Mouse (Mus musculus) stomach, embryonic 14.5 days (tissue): ENCODE results near the gene Eaf2. TPM values are rescaled to one million over a fixed set of nuclear protein-coding genes. Genes with fewer than 3 reads are reported as not detected.
A peak's percentile ranks its signal among the peaks of the same experiment; 100 is the strongest.

ENCODE experiments used
- ATAC-seq: fragments of 200-750 bp; cut with Nextera tagmentation; 2 replicates; pipeline ENCODE4 v1.8.0; 2017; ENCODE audit warnings: low read depth, moderate TSS enrichment; ENCODE audit not compliant: insufficient number of reproducible peaks, insufficient read depth, low FRiP score
- H3K27ac ChIP-seq: fragments of 300-500 bp; sonication (generic); 2 replicates; pipeline ENCODE4 v1.5.1; 2014; ENCODE audit warnings: mild to moderate bottlenecking, low read length, moderate library complexity, mixed read lengths
- H3K27me3 ChIP-seq: fragments of 300-500 bp; sonication (generic); 2 replicates; pipeline ENCODE4 v1.6.1; 2014; ENCODE audit warnings: low read length, control low read depth, mixed read lengths; ENCODE audit not compliant: control insufficient read depth, insufficient read depth
- H3K36me3 ChIP-seq: fragments of 300-500 bp; sonication (generic); 2 replicates; pipeline ENCODE4 v1.6.1; 2014; ENCODE audit warnings: mild to moderate bottlenecking, control low read depth, low read length, moderate library complexity, mixed read lengths; ENCODE audit not compliant: control insufficient read depth, insufficient read depth
- H3K4me1 ChIP-seq: fragments of 300-500 bp; sonication (generic); 2 replicates; pipeline ENCODE4 v1.6.1; 2014; ENCODE audit warnings: low read length, control low read depth, mixed read lengths; ENCODE audit not compliant: control insufficient read depth, insufficient read depth
- H3K4me2 ChIP-seq: fragments of 300-500 bp; sonication (generic); replicated peaks from 2 replicates; pipeline ENCODE4 v1.6.1; 2014; ENCODE audit warnings: low read depth, low read length, control low read depth
- H3K4me3 ChIP-seq: fragments of 300-500 bp; sonication (generic); 2 replicates; pipeline ENCODE4 v1.5.1; 2014; ENCODE audit warnings: low read depth, low read length, control low read depth
- H3K9ac ChIP-seq: fragments of 300-500 bp; sonication (generic); replicated peaks from 2 replicates; pipeline ENCODE4 v1.6.1; 2014; ENCODE audit warnings: low read depth, mild to moderate bottlenecking, control low read depth, low read length, moderate library complexity, mixed read lengths
- H3K9me3 ChIP-seq: fragments of 300-500 bp; sonication (generic); 2 replicates; pipeline ENCODE4 v1.6.1; 2016; ENCODE audit warnings: low read depth, low read length, control low read depth; ENCODE audit not compliant: control insufficient read depth
- WGBS: fragments of 180-500 bp; shearing (Covaris S2); extraction: QIAGEN DNeasy Blood & Tissue Kit; methylation state at CpG from one replicate; pipeline ENCODE4 v1.1.7; 2014; 5-methylcytosine and 5-hydroxymethylcytosine counted together
- polyA plus RNA-seq: library from polyadenylated mRNA; unstranded; fragments of >200 nt; fragmentation: Nextera tagmentation; extraction: Ambion mirVana; gene quantifications from 2 replicates; pipeline ENCODE4 v1.2.1, GENCODE M21; 2014

Eaf2 gene
- 1.8 and 2.1 TPM in 2 replicates for polyA plus RNA-seq

GRCm38 (mm10) chr16:36874583-36875275 is at the start of gene Eaf2, which contains the start of gene Golgb1:
Eaf2 (minus strand) TSS chr16:36875003.
Golgb1 (plus strand) TSS chr16:36875140.
- Histone ChIP-seq H3K4me1 (peaks cover 5% of the 10 kb centered on the region; the same call in 1 of the 2 replicates), H3K9me3 (no peaks in the 10 kb centered on the region), H3K27ac (peak within 1 kb of the TSS; percentile 83), H3K4me2 (peak within 1 kb of the TSS; percentile 53), H3K4me3 (peak within 1 kb of the TSS; percentile 91), H3K27me3 (no peaks in the 10 kb centered on the region), H3K36me3 (peaks cover 9% of the 10 kb centered on the region), H3K9ac (peak within 1 kb of the TSS; percentile 71)
- peak; percentile 100 for ATAC-seq
- under 1% methylated on average over 42 of the region's 43 CpGs for WGBS

- no peaks in the 10 kb centered on the region for H3K4me1 ChIP-seq
- no peaks in the 10 kb centered on the region for H3K27me3 ChIP-seq
- H3K4me2 ChIP-seq = no peak overlapping the region
- H3K9ac ChIP-seq = no peak overlapping the region
- WGBS = 91% methylated on average over 8 of the region's 8 CpGs
- peaks cover 42% of the 10 kb centered on the region for H3K36me3 ChIP-seq
- no peaks in the 10 kb centered on the region for H3K9me3 ChIP-seq
- no peak overlapping the region for H3K4me3 ChIP-seq
- ATAC-seq = no peak
- H3K27ac ChIP-seq = no peak overlapping the region
Observed at GRCm38 (mm10) chr16:36924312-36924711, 49.5 kb upstream of the Eaf2 start.

GRCm38 (mm10) chr16:36921980-36922379 is 47.2 kb upstream of the Eaf2 start:
- WGBS = 92% methylated on average over 6 of the region's 6 CpGs
- ATAC-seq = no peak

GRCm38 (mm10) chr16:36921067-36921613 is 46.3 kb upstream of the Eaf2 start:
- no peaks in the 10 kb centered on the region for H3K4me1 ChIP-seq
- ATAC-seq = no peak
- H3K27ac ChIP-seq = no peak overlapping the region
- no peak overlapping the region for H3K9ac ChIP-seq
- no peaks in the 10 kb centered on the region for H3K27me3 ChIP-seq
- no peak overlapping the region for H3K4me3 ChIP-seq
- peaks cover 40% of the 10 kb centered on the region for H3K36me3 ChIP-seq
- no peak overlapping the region for H3K4me2 ChIP-seq
- WGBS = 93% methylated on average over 8 of the region's 8 CpGs
- no peaks in the 10 kb centered on the region for H3K9me3 ChIP-seq

More at GRCm38 (mm10) chr16:36921980-36922379, 47.2 kb upstream of the Eaf2 start:
- no peak overlapping the region for H3K27ac ChIP-seq
- H3K4me3 ChIP-seq = no peak overlapping the region
- peaks cover 46% of the 10 kb centered on the region for H3K36me3 ChIP-seq
- H3K4me2 ChIP-seq = no peak overlapping the region
- H3K4me1 ChIP-seq = no peaks in the 10 kb centered on the region
- no peak overlapping the region for H3K9ac ChIP-seq
- no peaks in the 10 kb centered on the region for H3K27me3 ChIP-seq
- no peaks in the 10 kb centered on the region for H3K9me3 ChIP-seq

GRCm38 (mm10) chr16:36920410-36920809 is 45.6 kb upstream of the Eaf2 start:
- Histone ChIP-seq H3K4me1 (no peaks in the 10 kb centered on the region), H3K9me3 (no peaks in the 10 kb centered on the region), H3K4me3 (no peak overlapping the region), H3K4me2 (no peak overlapping the region), H3K36me3 (peaks cover 37% of the 10 kb centered on the region), H3K9ac (no peak overlapping the region), H3K27me3 (no peaks in the 10 kb centered on the region), H3K27ac (no peak overlapping the region)
- WGBS = 87% methylated on average over 3 of the region's 3 CpGs
- ATAC-seq = no peak

GRCm38 (mm10) chr16:36918505-36918904 is 43.7 kb upstream of the Eaf2 start:
- peaks cover 34% of the 10 kb centered on the region for H3K36me3 ChIP-seq
- H3K4me2 ChIP-seq = no peak overlapping the region

GRCm38 (mm10) chr16:36914195-36914594 is 39.4 kb upstream of the Eaf2 start:
- no peaks in the 10 kb centered on the region for H3K9me3 ChIP-seq
- 71% methylated on average over 5 of the region's 5 CpGs for WGBS
- no peak overlapping the region for H3K9ac ChIP-seq
- H3K4me3 ChIP-seq = no peak overlapping the region
- no peaks in the 10 kb centered on the region for H3K27me3 ChIP-seq
- peaks cover 45% of the 10 kb centered on the region for H3K36me3 ChIP-seq
- ATAC-seq = no peak
- H3K27ac ChIP-seq = no peak overlapping the region
- H3K4me1 ChIP-seq = no peaks in the 10 kb centered on the region
- H3K4me2 ChIP-seq = no peak overlapping the region

More at GRCm38 (mm10) chr16:36918505-36918904, 43.7 kb upstream of the Eaf2 start:
- Histone ChIP-seq H3K4me3 (no peak overlapping the region), H3K27me3 (no peaks in the 10 kb centered on the region), H3K9me3 (no peaks in the 10 kb centered on the region), H3K9ac (no peak overlapping the region), H3K4me1 (no peaks in the 10 kb centered on the region), H3K27ac (no peak overlapping the region)
- ATAC-seq = no peak
- 98% methylated on average over 10 of the region's 10 CpGs for WGBS

- WGBS = 72% methylated on average over 13 of the region's 13 CpGs
- Histone ChIP-seq H3K4me1 (no peaks in the 10 kb centered on the region), H3K27ac (peak overlapping the region; percentile 39; the same call in 1 of the 2 replicates), H3K27me3 (no peaks in the 10 kb centered on the region), H3K9me3 (no peaks in the 10 kb centered on the region), H3K4me2 (no peak overlapping the region), H3K36me3 (peaks cover 39% of the 10 kb centered on the region), H3K4me3 (no peak overlapping the region), H3K9ac (no peak overlapping the region)
- no peak for ATAC-seq
Observed at GRCm38 (mm10) chr16:36912311-36912710, 37.5 kb upstream of the Eaf2 start.
